Mouse (Mus musculus) forebrain, embryonic 14.5 days (tissue): ENCODE measurements around the gene Atf6b. TPM values are rescaled to one million over a fixed set of nuclear protein-coding genes. Genes with fewer than 3 reads are reported as not detected.

Source experiments
- ATAC-seq: fragments of 200-750 bp; cut with Nextera tagmentation; 2 replicates; pipeline ENCODE4 v1.8.0; 2017; ENCODE audit warnings: mild to moderate bottlenecking, moderate library complexity
- DNase-seq: peaks from one replicate; pipeline ENCODE4 v3.0.0-alpha.2; 2015; ENCODE audit warnings: low spot score
- H3K27ac ChIP-seq: fragments of 300-500 bp; sonication (generic); 2 replicates; pipeline ENCODE4 v1.5.1; 2014; ENCODE audit warnings: low read depth, mild to moderate bottlenecking, control low read depth, low read length, moderate library complexity
- H3K27me3 ChIP-seq: fragments of 300-500 bp; sonication (generic); replicated peaks from 2 replicates; pipeline ENCODE4 v1.6.1; 2014; ENCODE audit warnings: low read length, control low read depth, mixed read lengths; ENCODE audit not compliant: control insufficient read depth, insufficient read depth
- H3K36me3 ChIP-seq: fragments of 300-500 bp; sonication (generic); 2 replicates; pipeline ENCODE4 v1.6.1; 2014; ENCODE audit warnings: low read length, control low read depth; ENCODE audit not compliant: control insufficient read depth, insufficient read depth
- H3K4me1 ChIP-seq: fragments of 300-500 bp; sonication (generic); 2 replicates; pipeline ENCODE4 v1.6.1; 2014; ENCODE audit warnings: antibody characterized with exemption, low read length, control low read depth; ENCODE audit not compliant: control insufficient read depth, insufficient read depth
- H3K4me2 ChIP-seq: fragments of 300-500 bp; sonication (generic); 2 replicates; pipeline ENCODE4 v1.6.1; 2014; ENCODE audit warnings: mild to moderate bottlenecking, control low read depth, low read length
- H3K4me3 ChIP-seq: fragments of 300-500 bp; sonication (generic); 2 replicates; pipeline ENCODE4 v1.5.1; 2014; ENCODE audit warnings: low read depth, low read length, control low read depth
- H3K9ac ChIP-seq: fragments of 300-500 bp; sonication (generic); 2 replicates; pipeline ENCODE4 v1.6.1; 2014; ENCODE audit warnings: mild to moderate bottlenecking, low read length, control low read depth, moderate library complexity
- H3K9me3 ChIP-seq: fragments of 300-500 bp; sonication (generic); replicated peaks from 2 replicates; pipeline ENCODE4 v1.6.1; 2016; ENCODE audit warnings: low read length, control low read depth, mixed read lengths; ENCODE audit not compliant: control insufficient read depth
- WGBS: fragments of 180-500 bp; shearing (Covaris S2); extraction: QIAGEN DNeasy Blood & Tissue Kit; methylation state at CpG from one replicate; pipeline ENCODE4 v1.1.7; 2014; 5-methylcytosine and 5-hydroxymethylcytosine counted together
- polyA plus RNA-seq: library from polyadenylated mRNA; unstranded; fragments of >200 nt; fragmentation: Nextera tagmentation; extraction: Ambion mirVana; gene quantifications from 2 replicates; pipeline ENCODE4 v1.2.1, GENCODE M21; 2014

Atf6b gene
- polyA plus RNA-seq: 75.0 and 90.9 TPM in 2 replicates

- WGBS: 1% methylated on average over 66 of the region's 66 CpGs
- peaks cover 32% of the 10 kb centered on the region for H3K36me3 ChIP-seq
- ATAC-seq (peak; percentile 97), DNase-seq (peak; percentile 100)
- peak within 1 kb of the TSS; percentile 86 for H3K4me2 ChIP-seq
- H3K4me1 ChIP-seq: peaks cover 14% of the 10 kb centered on the region
- no peaks in the 10 kb centered on the region for H3K27me3 ChIP-seq
- H3K9ac ChIP-seq: peak within 1 kb of the TSS; percentile 98
- H3K4me3 ChIP-seq: peak within 1 kb of the TSS; percentile 98
- peak within 1 kb of the TSS; percentile 79 for H3K27ac ChIP-seq
- no peaks in the 10 kb centered on the region for H3K9me3 ChIP-seq
Observed at GRCm38 (mm10) chr17:34646906-34647787, at the start of gene Atf6b. TSS of gene Atf6b (plus strand) at chr17:34647146.

DNA sequence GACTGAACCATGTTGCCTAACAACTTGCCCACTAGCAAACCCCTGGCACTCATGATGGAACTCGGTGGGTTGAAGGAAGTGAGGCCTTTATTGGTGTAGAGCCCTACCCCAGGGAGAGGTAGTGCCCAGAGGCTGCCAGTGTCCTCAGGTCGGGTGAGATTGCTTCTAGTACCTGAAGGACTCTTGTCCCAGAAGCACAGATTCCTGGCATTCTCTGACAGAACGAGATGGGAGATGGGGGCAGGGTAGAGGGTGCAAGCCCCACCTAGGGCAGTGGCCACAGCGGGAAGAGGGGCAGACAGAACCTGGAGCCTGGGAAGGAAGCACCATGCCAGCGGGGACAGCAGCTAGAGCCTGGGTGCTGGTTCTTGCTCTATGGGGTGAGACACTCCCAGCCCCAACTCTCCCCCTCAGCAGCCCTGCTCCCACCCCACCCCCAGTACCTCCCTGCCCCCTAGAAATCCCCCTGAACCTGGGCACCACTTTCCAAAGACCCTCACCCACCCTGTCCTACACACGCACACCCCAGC, 49.3 kb upstream of the Atf6b start, which contains the start of gene Ager:
Gene Ager (plus strand): TSS at position 297 of the 530 bp plus-strand sequence.
- 25% methylated on average over 6 of the region's 6 CpGs for WGBS
- DNase-seq (no peak), ATAC-seq (no peak)
- Histone ChIP-seq H3K4me1 (peaks cover 14% of the 10 kb centered on the region), H3K9ac (no peak within 1 kb of the TSS), H3K4me3 (no peak within 1 kb of the TSS), H3K27me3 (no peaks in the 10 kb centered on the region), H3K4me2 (no peak within 1 kb of the TSS), H3K27ac (no peak within 1 kb of the TSS), H3K9me3 (no peaks in the 10 kb centered on the region), H3K36me3 (peaks cover 46% of the 10 kb centered on the region)

GRCm38 (mm10) chr17:34599891-34600290, 47.1 kb upstream of the Atf6b start:
- Histone ChIP-seq H3K36me3 (peaks cover 36% of the 10 kb centered on the region), H3K27me3 (no peaks in the 10 kb centered on the region), H3K4me1 (peaks cover 9% of the 10 kb centered on the region), H3K4me2 (no peak overlapping the region), H3K27ac (no peak overlapping the region), H3K9ac (no peak overlapping the region), H3K9me3 (no peaks in the 10 kb centered on the region), H3K4me3 (no peak overlapping the region)
- 70% methylated on average over 9 of the region's 9 CpGs for WGBS
- ATAC-seq (no peak), DNase-seq (no peak)

- Histone ChIP-seq H3K4me1 (peaks cover 19% of the 10 kb centered on the region), H3K36me3 (peaks cover 24% of the 10 kb centered on the region), H3K27me3 (no peaks in the 10 kb centered on the region), H3K4me2 (peak overlapping the region; percentile 66; the same call in 1 of the 2 replicates), H3K27ac (no peak overlapping the region), H3K9me3 (no peaks in the 10 kb centered on the region), H3K4me3 (no peak overlapping the region), H3K9ac (no peak overlapping the region)
- WGBS: 90% methylated on average over 12 of the region's 12 CpGs
- DNase-seq: no peak
- no peak for ATAC-seq
Observed at GRCm38 (mm10) chr17:34601796-34602195, 45.1 kb upstream of the Atf6b start.

DNA sequence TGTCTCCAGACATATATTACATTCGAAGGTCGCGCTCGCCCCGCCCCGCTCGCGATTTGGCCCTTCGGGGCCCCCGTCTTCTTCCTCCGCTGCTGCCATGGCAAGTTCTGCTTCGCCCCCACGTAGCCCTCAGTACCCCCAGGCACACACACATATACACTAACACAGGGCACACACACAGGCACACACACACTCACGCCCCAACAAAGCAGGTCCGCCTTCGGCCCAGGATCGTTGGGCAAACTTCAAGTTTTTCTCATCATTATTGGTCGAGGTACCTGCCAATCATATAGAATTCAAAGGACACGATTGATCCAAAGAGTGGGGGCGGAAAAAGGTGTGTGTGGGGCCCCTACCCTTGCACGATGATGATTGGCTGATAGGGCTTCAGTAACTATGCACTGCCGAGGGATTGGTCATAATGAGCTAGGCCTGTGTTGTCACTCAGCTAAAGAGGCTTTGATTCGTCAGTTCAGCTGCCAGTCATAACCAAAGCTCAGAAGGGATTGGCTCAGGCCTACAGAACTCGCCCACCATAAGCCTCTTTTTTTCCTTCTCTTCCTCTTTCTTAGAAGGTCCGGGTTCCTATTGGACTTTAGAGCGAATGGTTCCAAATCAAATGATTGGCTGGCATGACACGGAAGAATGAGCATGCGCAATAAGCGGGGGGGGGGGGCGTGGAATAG, 43.4 kb upstream of the Atf6b start, which contains the start of gene Rnf5:
Gene Rnf5 (minus strand): TSS at position 316 of the 686 bp plus-strand sequence.
- no peaks in the 10 kb centered on the region for H3K9me3 ChIP-seq
- peak within 1 kb of the TSS; percentile 77 for H3K4me2 ChIP-seq
- H3K4me3 ChIP-seq: peak within 1 kb of the TSS; percentile 92
- peaks cover 23% of the 10 kb centered on the region for H3K4me1 ChIP-seq
- no peaks in the 10 kb centered on the region for H3K27me3 ChIP-seq
- DNase-seq (peak; percentile 100), ATAC-seq (peak; percentile 96)
- peaks cover 26% of the 10 kb centered on the region for H3K36me3 ChIP-seq
- peak within 1 kb of the TSS; percentile 84 for H3K9ac ChIP-seq
- peak within 1 kb of the TSS; percentile 85 for H3K27ac ChIP-seq
- under 1% methylated on average over 30 of the region's 30 CpGs for WGBS

GRCm38 (mm10) chr17:34604061-34604508, 42.9 kb upstream of the Atf6b start, which contains the start of gene Agpat1:
TSS of gene Agpat1 (plus strand) at chr17:34604262.
- Histone ChIP-seq H3K27ac (peak within 1 kb of the TSS; percentile 85), H3K27me3 (no peaks in the 10 kb centered on the region), H3K4me2 (peak within 1 kb of the TSS; percentile 77), H3K36me3 (peaks cover 26% of the 10 kb centered on the region), H3K4me3 (peak within 1 kb of the TSS; percentile 92), H3K9me3 (no peaks in the 10 kb centered on the region), H3K4me1 (peaks cover 23% of the 10 kb centered on the region), H3K9ac (peak within 1 kb of the TSS; percentile 98)
- DNase-seq (no peak), ATAC-seq (peak; percentile 83)
- under 1% methylated on average over 35 of the region's 35 CpGs for WGBS

DNA sequence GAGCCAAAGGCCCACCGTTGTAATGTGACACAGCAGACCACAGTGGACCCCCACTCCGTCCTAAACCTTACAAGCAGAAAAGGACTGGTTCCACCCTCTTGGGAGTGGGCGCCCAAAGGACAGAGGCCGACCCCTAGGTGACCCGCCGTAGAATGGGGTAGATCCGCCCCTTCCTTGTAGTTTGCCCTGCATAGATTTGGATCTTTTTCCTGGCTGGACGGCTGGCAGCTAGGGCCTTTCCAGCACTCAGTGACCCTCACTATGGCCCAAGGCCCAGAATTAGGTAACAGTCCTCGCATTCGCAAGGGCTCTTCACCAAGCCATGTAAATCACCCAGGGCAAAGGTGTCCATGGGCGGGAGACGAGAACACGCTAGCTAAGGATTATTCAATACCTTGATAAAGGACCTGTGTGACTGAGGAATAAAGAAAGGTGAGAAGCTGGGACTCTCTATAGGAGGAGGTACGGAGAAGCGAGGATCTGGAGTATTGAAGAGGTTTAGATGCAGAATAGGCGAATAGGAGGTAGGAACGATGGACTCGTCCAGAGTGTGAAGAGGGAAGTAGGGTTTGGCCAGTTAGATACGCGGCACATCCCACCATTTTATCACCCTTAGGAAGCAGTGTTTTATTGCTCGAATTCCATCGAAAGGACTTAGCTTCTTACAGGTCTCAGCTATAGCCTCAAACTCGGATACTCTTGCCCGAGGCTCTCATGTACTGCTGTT, 42.3 kb upstream of the Atf6b start:
- H3K4me3 ChIP-seq: peak overlapping the region; percentile 92
- DNase-seq: no peak
- H3K4me1 ChIP-seq: peaks cover 23% of the 10 kb centered on the region
- H3K9ac ChIP-seq: peak overlapping the region; percentile 98
- H3K27ac ChIP-seq: peak overlapping the region; percentile 85
- no peak for ATAC-seq
- H3K27me3 ChIP-seq: no peaks in the 10 kb centered on the region
- WGBS: 18% methylated on average over 24 of the region's 24 CpGs
- H3K4me2 ChIP-seq: peak overlapping the region; percentile 77
- H3K9me3 ChIP-seq: no peaks in the 10 kb centered on the region
- peaks cover 26% of the 10 kb centered on the region for H3K36me3 ChIP-seq

DNA sequence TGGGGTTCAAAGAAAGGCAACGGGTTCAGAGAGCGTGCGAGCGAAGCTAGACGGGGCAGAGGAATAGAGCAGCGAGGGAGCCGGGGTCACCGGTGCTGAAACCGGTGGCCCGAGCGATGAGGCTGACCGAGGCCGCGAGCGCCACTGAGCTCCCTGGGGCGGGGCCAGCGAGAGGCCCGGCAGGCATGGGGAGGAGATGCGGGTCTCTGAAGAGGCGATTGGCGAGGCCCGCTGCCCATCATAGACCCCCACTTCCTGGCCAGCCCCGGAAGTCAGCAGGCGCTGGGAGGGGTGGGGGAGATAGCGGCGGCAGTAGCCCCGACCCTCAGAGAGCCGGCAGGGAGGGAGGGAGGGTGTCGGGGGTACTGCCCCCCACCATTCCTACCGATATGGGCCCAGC, 41.3 kb upstream of the Atf6b start:
- Histone ChIP-seq H3K27me3 (no peaks in the 10 kb centered on the region), H3K4me2 (peak overlapping the region; percentile 77), H3K27ac (peak overlapping the region; percentile 85), H3K36me3 (peaks cover 21% of the 10 kb centered on the region), H3K4me3 (peak overlapping the region; percentile 92), H3K4me1 (peaks cover 23% of the 10 kb centered on the region), H3K9ac (peak overlapping the region; percentile 98), H3K9me3 (no peaks in the 10 kb centered on the region)
- 0% methylated on average over 21 of the region's 30 CpGs for WGBS
- ATAC-seq (peak; percentile 57), DNase-seq (peak; percentile 97)
